Comparison of ENCODE assay signal across 14 mouse cellular contexts in genomic region chr12:25197757-25198156, GRCm38 (mm10).
DNase-seq lines count a peak whose midpoint lies in the region; ATAC-seq and TF ChIP-seq lines count a peak whose summit lies in the region.
"Had no signal": no experiment of that assay in that cellular context is flagged by ENCODE, and none has a peak within 500 bp of the region (broad histone marks: within the 10 kb centered on the region; RNA-seq: fewer than 3 reads in every experiment).

No protein-coding gene starts in this region.

- no peak for TF ChIP-seq CTCF in lung, postnatal 0 days (IDR thresholded peaks at IDR 0.05)
- TF ChIP-seq CTCF in hindbrain, postnatal 0 days (IDR thresholded peaks at IDR 0.05; ENCODE audit: low read depth) = no peak

- no peak overlapping the region for H3K4me3 ChIP-seq in hindbrain, embryonic 10.5 days
- H3K4me3 ChIP-seq in hindbrain, embryonic 12.5 days = no peak overlapping the region
- no peak overlapping the region for H3K4me3 ChIP-seq in lung, postnatal 0 days (ENCODE audit: low read depth, low read length)
- no peak overlapping the region for H3K4me3 ChIP-seq in intestine, embryonic 16.5 days (ENCODE audit: low read length)
- no peak overlapping the region for H3K4me3 ChIP-seq in stomach, embryonic 15.5 days (replicated peaks)
- H3K4me3 ChIP-seq in hindbrain, postnatal 0 days (ENCODE audit: low read length) = no peak overlapping the region

- peaks cover 9% of the 10 kb centered on the region for H3K4me1 ChIP-seq in hindbrain, embryonic 10.5 days (replicated peaks)
- no peaks in the 10 kb centered on the region for H3K4me1 ChIP-seq in hindbrain, embryonic 12.5 days
- no peaks in the 10 kb centered on the region for H3K4me1 ChIP-seq in lung, postnatal 0 days (ENCODE audit: insufficient read depth, low read depth, low read length)
- no peaks in the 10 kb centered on the region for H3K4me1 ChIP-seq in intestine, embryonic 16.5 days (ENCODE audit: control insufficient read depth, insufficient read depth, low read length)
- H3K4me1 ChIP-seq in stomach, embryonic 15.5 days = peaks cover 10% of the 10 kb centered on the region
- H3K4me1 ChIP-seq in hindbrain, postnatal 0 days (ENCODE audit: insufficient read depth, low read length) = no peaks in the 10 kb centered on the region

- WGBS in hindbrain, embryonic 10.5 days = 34% methylated on average over 3 of the region's 4 CpGs
- WGBS in hindbrain, embryonic 12.5 days = 28% methylated on average over 3 of the region's 4 CpGs
- WGBS in lung, postnatal 0 days = 9% methylated on average over 4 of the region's 4 CpGs
- 24% methylated on average over 3 of the region's 4 CpGs for WGBS in intestine, embryonic 16.5 days
- WGBS in stomach, embryonic 15.5 days = 18% methylated on average over 3 of the region's 4 CpGs
- 30% methylated on average over 4 of the region's 4 CpGs for WGBS in hindbrain, postnatal 0 days

- H3K27ac ChIP-seq in hindbrain, embryonic 10.5 days = peak overlapping the region; percentile 62
- H3K27ac ChIP-seq in hindbrain, embryonic 12.5 days = no peak overlapping the region
- H3K27ac ChIP-seq in lung, postnatal 0 days (ENCODE audit: low read length) = no peak overlapping the region
- H3K27ac ChIP-seq in intestine, embryonic 16.5 days (ENCODE audit: low read length) = no peak overlapping the region
- H3K27ac ChIP-seq in stomach, embryonic 15.5 days = no peak overlapping the region
- no peak overlapping the region for H3K27ac ChIP-seq in hindbrain, postnatal 0 days

- DNase-seq in hindbrain, embryonic 10.5 days (ENCODE audit: low spot score) = peak; percentile 34
- peak; percentile 26 for DNase-seq in lung, postnatal 0 days (ENCODE audit: low spot score)
- no peak for DNase-seq in lung, postnatal 36 days
- no peak for DNase-seq in natural killer cell, adult 2 months (ENCODE audit: low spot score in 2 of 2)
- DNase-seq in hindbrain, postnatal 0 days (ENCODE audit: low spot score) = no peak
- DNase-seq: cerebellum, adult 9-10 months; heart, adult 18-20 months; heart, postnatal 14 days; liver, postnatal 0 days; spleen, adult 18-20 months; thymus, adult 2 months had no signal

- no peak for ATAC-seq in hindbrain, embryonic 12.5 days (ENCODE audit: low FRiP score)
- ATAC-seq in lung, postnatal 0 days = no peak
- ATAC-seq in intestine, embryonic 16.5 days = peak; percentile 66; the same call in 1 of the 2 replicates
- peak; percentile 51; the same call in 1 of the 2 replicates for ATAC-seq in stomach, embryonic 15.5 days (ENCODE audit: insufficient read depth, low FRiP score, low read depth)
- ATAC-seq in hindbrain, postnatal 0 days = no peak
- ATAC-seq: liver, postnatal 0 days had no signal

- 0 out of 2 replicates have a peak, but pooled peaks cover 4% of the 10 kb centered on the region for H3K9me3 ChIP-seq in hindbrain, embryonic 10.5 days
- H3K9me3 ChIP-seq in hindbrain, embryonic 12.5 days (replicated peaks) = 0 out of 2 replicates have a peak, but pooled peaks cover 6% of the 10 kb centered on the region
- H3K9me3 ChIP-seq in lung, postnatal 0 days (ENCODE audit: low read length) = no peaks in the 10 kb centered on the region
- H3K9me3 ChIP-seq in intestine, embryonic 16.5 days (ENCODE audit: control insufficient read depth, low read length) = no peaks in the 10 kb centered on the region
- no peaks in the 10 kb centered on the region for H3K9me3 ChIP-seq in stomach, embryonic 15.5 days
- 0 out of 2 replicates have a peak, but pooled peaks cover 4% of the 10 kb centered on the region for H3K9me3 ChIP-seq in hindbrain, postnatal 0 days (ENCODE audit: low read length)

- no peaks in the 10 kb centered on the region for H3K27me3 ChIP-seq in hindbrain, embryonic 10.5 days (ENCODE audit: insufficient read depth, poor library complexity, severe bottlenecking)
- no peaks in the 10 kb centered on the region for H3K27me3 ChIP-seq in hindbrain, embryonic 12.5 days
- H3K27me3 ChIP-seq in lung, postnatal 0 days (replicated peaks; ENCODE audit: insufficient read depth, low read length) = no peaks in the 10 kb centered on the region
- H3K27me3 ChIP-seq in intestine, embryonic 16.5 days (replicated peaks; ENCODE audit: control insufficient read depth, insufficient read depth, low read length) = no peaks in the 10 kb centered on the region
- H3K27me3 ChIP-seq in stomach, embryonic 15.5 days (replicated peaks) = no peaks in the 10 kb centered on the region
- H3K27me3 ChIP-seq in hindbrain, postnatal 0 days (ENCODE audit: insufficient read depth, low read length) = no peaks in the 10 kb centered on the region

- no peak for TF ChIP-seq EP300 in lung, postnatal 0 days (IDR thresholded peaks at IDR 0.05)

- H3K9ac ChIP-seq in hindbrain, embryonic 12.5 days = no peak overlapping the region
- no peak overlapping the region for H3K9ac ChIP-seq in lung, postnatal 0 days (replicated peaks; ENCODE audit: low read depth)
- H3K9ac ChIP-seq in intestine, embryonic 16.5 days (ENCODE audit: low read depth, low read length) = no peak overlapping the region
- no peak overlapping the region for H3K9ac ChIP-seq in stomach, embryonic 15.5 days
- H3K9ac ChIP-seq in hindbrain, postnatal 0 days (replicated peaks; ENCODE audit: low read length) = no peak overlapping the region
- H3K9ac ChIP-seq: liver, postnatal 0 days had no signal

- no peaks in the 10 kb centered on the region for H3K36me3 ChIP-seq in hindbrain, embryonic 10.5 days
- H3K36me3 ChIP-seq in hindbrain, embryonic 12.5 days = no peaks in the 10 kb centered on the region
- no peaks in the 10 kb centered on the region for H3K36me3 ChIP-seq in lung, postnatal 0 days (ENCODE audit: insufficient read depth, low read length)
- H3K36me3 ChIP-seq in intestine, embryonic 16.5 days (ENCODE audit: control insufficient read depth, insufficient read depth, low read length) = no peaks in the 10 kb centered on the region
- H3K36me3 ChIP-seq in stomach, embryonic 15.5 days = no peaks in the 10 kb centered on the region
- H3K36me3 ChIP-seq in hindbrain, postnatal 0 days (ENCODE audit: insufficient read depth, low read length) = no peaks in the 10 kb centered on the region

- H3K4me2 ChIP-seq in hindbrain, embryonic 12.5 days (replicated peaks) = no peak overlapping the region
- H3K4me2 ChIP-seq in lung, postnatal 0 days (replicated peaks; ENCODE audit: low read depth, low read length) = no peak overlapping the region
- no peak overlapping the region for H3K4me2 ChIP-seq in intestine, embryonic 16.5 days (ENCODE audit: low read depth, low read length)
- H3K4me2 ChIP-seq in stomach, embryonic 15.5 days = no peak overlapping the region
- H3K4me2 ChIP-seq in hindbrain, postnatal 0 days (ENCODE audit: low read depth, low read length) = no peak overlapping the region

Comparison
In these comparisons a context has a peak if more than half of its experiments do, and no peak if none do; other contexts are left out.
1. DNase-seq: peak in hindbrain, embryonic 10.5 days (single experiment) and lung, postnatal 0 days (single experiment); none in lung, postnatal 36 days (single experiment), natural killer cell, adult 2 months (0 of 2) and hindbrain, postnatal 0 days (single experiment).
2. ATAC-seq: peak in intestine, embryonic 16.5 days (single experiment) and stomach, embryonic 15.5 days (single experiment); none in hindbrain, embryonic 12.5 days (single experiment), lung, postnatal 0 days (single experiment) and hindbrain, postnatal 0 days (single experiment).